Comparison of ENCODE assay signal across 9 mouse cellular contexts in the genomic region with DNA sequence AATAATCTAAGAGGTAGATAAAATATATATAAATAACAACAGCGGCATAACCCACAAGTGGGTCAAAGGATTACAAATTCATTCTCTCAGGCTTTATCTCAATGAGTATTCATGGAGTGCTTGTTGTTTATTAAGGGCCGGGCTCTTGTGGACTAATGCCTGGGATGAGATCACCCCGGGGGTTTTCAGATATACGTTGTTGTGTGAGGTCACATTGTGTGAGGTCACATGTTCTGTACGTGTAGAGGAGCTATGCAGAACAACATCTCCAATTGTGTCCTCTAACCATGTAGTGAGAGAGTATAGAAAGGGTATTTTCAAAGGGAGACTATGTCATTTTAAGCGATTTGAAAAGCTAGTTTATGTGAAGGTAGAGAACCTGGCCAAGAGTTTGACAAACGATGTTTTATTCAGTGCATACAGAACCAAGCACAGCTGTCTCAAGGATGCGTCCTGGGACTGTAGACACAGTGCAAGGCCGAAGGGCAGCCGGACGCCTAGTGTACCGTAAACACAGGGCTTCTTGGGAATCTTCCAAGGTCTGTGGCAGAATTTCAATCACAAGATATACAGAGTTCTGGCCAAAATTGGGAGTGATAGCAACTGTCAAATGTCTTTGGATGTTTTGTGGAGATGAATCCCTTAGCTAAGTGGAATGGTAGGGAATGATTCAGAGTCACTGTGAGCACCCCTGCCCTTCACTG.
DNase-seq lines count a peak whose midpoint lies in the region; ATAC-seq lines count a peak whose summit lies in the region.
"Had no signal": no experiment of that assay in that cellular context is flagged by ENCODE, and none has a peak within 500 bp of the region (broad histone marks: within the 10 kb centered on the region; RNA-seq: fewer than 3 reads in every experiment).

No protein-coding gene starts in this region.

- DNase-seq in heart, adult 11 months = peak; percentile 93
- no peak for DNase-seq in midbrain, embryonic 11.5 days (ENCODE audit: low spot score, missing footprints)
- no peak for DNase-seq in midbrain, embryonic 10.5 days (ENCODE audit: low spot score)
- DNase-seq in kidney, postnatal 4 days = peak; percentile 10 to 30
- DNase-seq in right cerebral cortex, postnatal 25 days = peak; percentile 14
- DNase-seq in frontal cortex, postnatal 14 days (ENCODE audit: low spot score in 2 of 2) = no peak
- no peak for DNase-seq in T-cell, adult 2 months (ENCODE audit: low spot score)

- no peaks in the 10 kb centered on the region for H3K27me3 ChIP-seq in heart, embryonic 11.5 days (ENCODE audit: control insufficient read depth, insufficient read depth, low read length)
- H3K27me3 ChIP-seq in midbrain, embryonic 11.5 days (ENCODE audit: control insufficient read depth, insufficient read depth, low read length) = no peaks in the 10 kb centered on the region
- no peaks in the 10 kb centered on the region for H3K27me3 ChIP-seq in midbrain, embryonic 10.5 days (ENCODE audit: low read depth, poor library complexity, severe bottlenecking)
- H3K27me3 ChIP-seq: limb, embryonic 12.5 days had no signal

- no peaks in the 10 kb centered on the region for H3K36me3 ChIP-seq in heart, embryonic 11.5 days (ENCODE audit: control insufficient read depth, insufficient read depth, low read length)
- no peaks in the 10 kb centered on the region for H3K36me3 ChIP-seq in midbrain, embryonic 11.5 days (ENCODE audit: control insufficient read depth, insufficient read depth, low read length)
- H3K36me3 ChIP-seq in midbrain, embryonic 10.5 days = no peaks in the 10 kb centered on the region
- H3K36me3 ChIP-seq: limb, embryonic 12.5 days had no signal

- H3K27ac ChIP-seq in heart, embryonic 11.5 days (ENCODE audit: low read depth, low read length) = no peak overlapping the region
- H3K27ac ChIP-seq in midbrain, embryonic 11.5 days (ENCODE audit: low read depth, low read length) = no peak overlapping the region
- no peak overlapping the region for H3K27ac ChIP-seq in midbrain, embryonic 10.5 days (replicated peaks)
- H3K27ac ChIP-seq: limb, embryonic 12.5 days had no signal

- no peak overlapping the region for H3K4me3 ChIP-seq in heart, embryonic 11.5 days (ENCODE audit: low read depth, low read length)
- no peak overlapping the region for H3K4me3 ChIP-seq in midbrain, embryonic 11.5 days (ENCODE audit: low read depth, low read length)
- no peak overlapping the region for H3K4me3 ChIP-seq in midbrain, embryonic 10.5 days
- H3K4me3 ChIP-seq: limb, embryonic 12.5 days had no signal

- 76% methylated on average over 12 of the region's 12 CpGs for WGBS in heart, embryonic 11.5 days (ENCODE audit: insufficient replicate concordance)
- whole genome bisulfite sequencing in midbrain, embryonic 11.5 days = 83% methylated on average over 12 of the region's 12 CpGs
- WGBS in midbrain, embryonic 10.5 days = 89% methylated on average over 12 of the region's 12 CpGs

- peaks cover 4% of the 10 kb centered on the region; the same call in 1 of the 2 replicates for H3K4me1 ChIP-seq in heart, embryonic 11.5 days (ENCODE audit: control insufficient read depth, insufficient read depth, low read length)
- H3K4me1 ChIP-seq in midbrain, embryonic 11.5 days (ENCODE audit: control insufficient read depth, insufficient read depth, low read length) = 0 out of 2 replicates have a peak, but pooled peaks cover 2% of the 10 kb centered on the region
- H3K4me1 ChIP-seq in midbrain, embryonic 10.5 days = peaks cover 22% of the 10 kb centered on the region

- no peak overlapping the region for H3K4me2 ChIP-seq in heart, embryonic 11.5 days
- H3K4me2 ChIP-seq in midbrain, embryonic 11.5 days = no peak overlapping the region

- no peak overlapping the region for H3K9ac ChIP-seq in heart, embryonic 11.5 days (ENCODE audit: low read depth, low read length)
- H3K9ac ChIP-seq in midbrain, embryonic 11.5 days (ENCODE audit: low read length) = no peak overlapping the region
- H3K9ac ChIP-seq: limb, embryonic 12.5 days had no signal

- H3K9me3 ChIP-seq in heart, embryonic 11.5 days (replicated peaks; ENCODE audit: control insufficient read depth, low read length) = no peaks in the 10 kb centered on the region
- no peaks in the 10 kb centered on the region for H3K9me3 ChIP-seq in midbrain, embryonic 11.5 days (ENCODE audit: control insufficient read depth, low read length)
- no peaks in the 10 kb centered on the region for H3K9me3 ChIP-seq in midbrain, embryonic 10.5 days (replicated peaks)
- H3K9me3 ChIP-seq: limb, embryonic 12.5 days had no signal

- ATAC-seq in heart, embryonic 11.5 days (replicated peaks; ENCODE audit: insufficient number of reproducible peaks, low FRiP score, low TSS enrichment) = no peak
- peak; percentile 40; the same call in 1 of the 2 replicates for ATAC-seq in midbrain, embryonic 11.5 days (ENCODE audit: low FRiP score)

Comparison
In these comparisons a context has a peak if more than half of its experiments do, and no peak if none do; other contexts are left out.
1. DNase-seq: peak in heart, adult 11 months (single experiment), kidney, postnatal 4 days (2 of 2) and right cerebral cortex, postnatal 25 days (single experiment); none in midbrain, embryonic 11.5 days (single experiment), midbrain, embryonic 10.5 days (single experiment), frontal cortex, postnatal 14 days (0 of 2) and T-cell, adult 2 months (single experiment).